ENCODE assay signal across 7 mouse cellular contexts in the genomic region with DNA sequence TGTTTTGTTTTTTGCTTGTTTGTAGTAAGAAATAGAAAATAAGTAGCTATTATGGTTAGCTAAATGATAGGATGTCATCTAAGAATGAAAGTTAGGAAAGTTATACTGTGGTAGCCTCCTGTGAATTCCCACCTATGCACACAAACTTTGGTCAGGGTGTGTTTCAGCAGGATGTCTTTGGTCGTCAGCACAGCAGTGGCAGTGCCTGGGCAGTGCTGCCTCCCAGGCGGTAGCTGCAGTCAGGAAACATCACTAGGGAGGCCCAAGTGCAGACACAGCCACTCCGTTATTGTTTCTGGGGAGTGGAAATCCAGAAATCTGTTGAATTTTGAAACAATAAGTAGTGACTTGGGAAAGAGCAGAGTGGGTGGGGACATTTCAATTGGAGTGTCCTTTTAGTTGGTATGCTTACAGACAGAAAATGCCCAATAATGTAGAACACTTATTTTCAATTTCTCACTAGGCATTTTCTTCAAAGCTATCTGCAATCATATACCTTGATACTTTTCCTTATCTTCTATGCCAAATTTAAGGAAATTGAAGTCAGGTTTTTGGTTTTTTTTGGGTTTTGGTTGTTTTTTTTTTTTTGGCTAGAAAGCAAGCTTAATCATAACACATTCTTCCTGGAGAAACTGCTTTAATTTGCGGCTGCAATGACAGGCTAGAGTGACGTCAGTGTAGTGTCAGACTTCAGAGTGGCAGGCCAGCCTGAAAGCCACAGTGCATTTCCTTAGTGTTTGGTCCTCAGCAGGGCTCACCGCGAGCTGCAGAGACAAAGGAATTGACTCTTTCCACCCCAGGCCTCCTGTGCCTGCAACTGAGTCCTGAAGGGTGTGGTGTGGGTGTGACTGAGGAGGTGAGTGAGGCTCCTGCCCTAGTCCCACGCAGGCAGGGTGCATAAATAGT.
DNase-seq lines count a peak whose midpoint lies in the region; ATAC-seq and TF ChIP-seq lines count a peak whose summit lies in the region.

No protein-coding gene starts in this region.

- H3K79me3 ChIP-seq in C2C12 (ENCODE audit: low read depth) = peaks cover 13% of the 10 kb centered on the region

- H3K79me2 ChIP-seq in C2C12 (ENCODE audit: control insufficient read depth, insufficient read depth) = peaks cover 49% of the 10 kb centered on the region

- peak; percentile 51; the same call in 1 of the 2 replicates for ATAC-seq in forebrain, embryonic 14.5 days
- ATAC-seq in intestine, embryonic 14.5 days (replicated peaks; ENCODE audit: low FRiP score, low TSS enrichment, low read depth) = 0 out of 2 replicates have a peak, but pooled peaks have one; percentile 44

- H3K9ac ChIP-seq in forebrain, embryonic 14.5 days (ENCODE audit: low read length) = no peak overlapping the region
- no peak overlapping the region for H3K9ac ChIP-seq in intestine, embryonic 14.5 days (ENCODE audit: low read length)

- H3K9me3 ChIP-seq in forebrain, embryonic 14.5 days (replicated peaks; ENCODE audit: control insufficient read depth, low read length) = no peaks in the 10 kb centered on the region
- H3K9me3 ChIP-seq in intestine, embryonic 14.5 days (ENCODE audit: control insufficient read depth, low read length) = no peaks in the 10 kb centered on the region

- DNase-seq in Muller cell, postnatal 12 days (ENCODE audit: inconsistent ontology term) = peak; percentile 64
- peak; percentile 53 for DNase-seq in forebrain, embryonic 14.5 days (ENCODE audit: low spot score)
- no peak for DNase-seq in intestine, embryonic 14.5 days (ENCODE audit: low spot score)
- peak; percentile 41 to 54 for DNase-seq in lung, postnatal 4 days
- DNase-seq in thymus, postnatal 0 days (ENCODE audit: low spot score) = peak; percentile 73
- no peak for DNase-seq in right cerebral cortex, postnatal 25 days

- no peak for TF ChIP-seq CTCF in C2C12 (IDR thresholded peaks at IDR 0.05; ENCODE audit: control insufficient read depth, insufficient read depth, insufficient read length)

- H3K36me3 ChIP-seq in C2C12 (ENCODE audit: control insufficient read depth, insufficient read depth) = no peaks in the 10 kb centered on the region
- no peaks in the 10 kb centered on the region for H3K36me3 ChIP-seq in forebrain, embryonic 14.5 days (ENCODE audit: control insufficient read depth, insufficient read depth, low read length)
- H3K36me3 ChIP-seq in intestine, embryonic 14.5 days (ENCODE audit: control insufficient read depth, insufficient read depth, low read length) = no peaks in the 10 kb centered on the region

- H3K27me3 ChIP-seq in C2C12 (ENCODE audit: control insufficient read depth, insufficient read depth, insufficient read length) = no peaks in the 10 kb centered on the region
- H3K27me3 ChIP-seq in forebrain, embryonic 14.5 days (replicated peaks; ENCODE audit: control insufficient read depth, insufficient read depth, low read length) = no peaks in the 10 kb centered on the region
- no peaks in the 10 kb centered on the region for H3K27me3 ChIP-seq in intestine, embryonic 14.5 days (replicated peaks; ENCODE audit: control insufficient read depth, insufficient read depth, low read length)

- WGBS in forebrain, embryonic 14.5 days = 14% methylated on average over 8 of the region's 8 CpGs
- WGBS in intestine, embryonic 14.5 days = 20% methylated on average over 8 of the region's 8 CpGs

- no peak overlapping the region for H3ac ChIP-seq in C2C12 (ENCODE audit: control insufficient read depth, insufficient read length, low read depth)

- no peak overlapping the region for H3K4me3 ChIP-seq in C2C12 (ENCODE audit: insufficient read depth, poor library complexity, severe bottlenecking)
- H3K4me3 ChIP-seq in forebrain, embryonic 14.5 days (ENCODE audit: low read depth, low read length) = no peak overlapping the region
- no peak overlapping the region for H3K4me3 ChIP-seq in intestine, embryonic 14.5 days (ENCODE audit: low read depth, low read length)

- H3K27ac ChIP-seq in forebrain, embryonic 14.5 days (ENCODE audit: low read depth, low read length) = no peak overlapping the region
- no peak overlapping the region for H3K27ac ChIP-seq in intestine, embryonic 14.5 days (ENCODE audit: low read depth)

- H3K4me2 ChIP-seq in forebrain, embryonic 14.5 days (ENCODE audit: low read length) = no peak overlapping the region
- H3K4me2 ChIP-seq in intestine, embryonic 14.5 days (ENCODE audit: low read length) = no peak overlapping the region

- H3K4me1 ChIP-seq in forebrain, embryonic 14.5 days (ENCODE audit: control insufficient read depth, insufficient read depth, low read length) = peaks cover 4% of the 10 kb centered on the region
- H3K4me1 ChIP-seq in intestine, embryonic 14.5 days (replicated peaks; ENCODE audit: control insufficient read depth, insufficient read depth, low read length) = peaks cover 13% of the 10 kb centered on the region

TF ChIP-seq in C2C12, 6 proteins besides CTCF, POLR2A, EP300 and RAD21:
- TF ChIP-seq MYOG (IDR thresholded peaks at IDR 0.05; ENCODE audit: control insufficient read depth, extremely low read depth, insufficient read length) (no peak), CEBPB (IDR thresholded peaks at IDR 0.05; ENCODE audit: low read depth) (no peak), MYOD1 (IDR thresholded peaks at IDR 0.05; ENCODE audit: control insufficient read depth, insufficient read length, low read depth) (peak; percentile 8)

Comparison
In these comparisons a context has a peak if more than half of its experiments do, and no peak if none do; other contexts are left out.
1. DNase-seq: peak in Muller cell, postnatal 12 days (single experiment), forebrain, embryonic 14.5 days (single experiment), lung, postnatal 4 days (2 of 2) and thymus, postnatal 0 days (single experiment); none in intestine, embryonic 14.5 days (single experiment) and right cerebral cortex, postnatal 25 days (single experiment).